Mouse (Mus musculus) brown adipose tissue, adult 24 weeks (tissue): ENCODE data around the gene Usp51. TPM values are rescaled to one million over a fixed set of nuclear protein-coding genes. Genes with fewer than 3 reads are reported as not detected.
A peak's percentile ranks its signal among the peaks of the same experiment; 100 is the strongest.
"Not testable (repeated sequence)": the region's sequence is repeated elsewhere in the genome, so short reads cannot be mapped to it uniquely, and the experiment has no call there.

Experiments used
- H3K27ac ChIP-seq: fragments of 200-500 bp; replicated peaks from 2 replicates; pipeline ENCODE4 v1.5.1; 2012; ENCODE audit warnings: low read depth, mild to moderate bottlenecking, low read length
- H3K4me1 ChIP-seq: fragments of 200-500 bp; 2 replicates; pipeline ENCODE4 v1.6.1; 2012; ENCODE audit warnings: low read length, mixed read lengths; ENCODE audit not compliant: control insufficient read depth, insufficient read depth, insufficient read length
- H3K4me3 ChIP-seq: fragments of 200-500 bp; 2 replicates; pipeline ENCODE4 v1.5.1; 2012; ENCODE audit warnings: low read depth, mild to moderate bottlenecking, low read length, moderate library complexity; ENCODE audit not compliant: insufficient read depth
- polyA plus RNA-seq: library from polyadenylated mRNA; stranded (reverse); fragments of >200 nt; gene quantifications from 2 replicates; pipeline ENCODE4 v1.2.4, GENCODE M21; 2012; ENCODE audit not compliant: missing spikeins, insufficient read depth, insufficient read length

The Usp51 gene
- not detected in 2 replicates for polyA plus RNA-seq

- Histone ChIP-seq H3K4me1 (no peaks in the 10 kb centered on the region), H3K4me3 (peak within 1 kb of the TSS; percentile 80), H3K27ac (no peak within 1 kb of the TSS)
These were observed at the start of gene Usp51 for GRCm38 (mm10) chrX:153006387-153006841. Gene Usp51 (plus strand): TSS chrX:153006469.

- no peak overlapping the region for H3K4me3 ChIP-seq
- H3K27ac ChIP-seq = no peak overlapping the region
- no peaks in the 10 kb centered on the region for H3K4me1 ChIP-seq
These were observed 36.7 kb upstream of the Usp51 start for GRCm38 (mm10) chrX:152969606-152970005.

- H3K4me3 ChIP-seq, H3K27ac ChIP-seq, H3K4me1 ChIP-seq: not testable (repeated sequence)
These were observed 32.6 kb upstream of the Usp51 start for GRCm38 (mm10) chrX:152973476-152974203.

DNA sequence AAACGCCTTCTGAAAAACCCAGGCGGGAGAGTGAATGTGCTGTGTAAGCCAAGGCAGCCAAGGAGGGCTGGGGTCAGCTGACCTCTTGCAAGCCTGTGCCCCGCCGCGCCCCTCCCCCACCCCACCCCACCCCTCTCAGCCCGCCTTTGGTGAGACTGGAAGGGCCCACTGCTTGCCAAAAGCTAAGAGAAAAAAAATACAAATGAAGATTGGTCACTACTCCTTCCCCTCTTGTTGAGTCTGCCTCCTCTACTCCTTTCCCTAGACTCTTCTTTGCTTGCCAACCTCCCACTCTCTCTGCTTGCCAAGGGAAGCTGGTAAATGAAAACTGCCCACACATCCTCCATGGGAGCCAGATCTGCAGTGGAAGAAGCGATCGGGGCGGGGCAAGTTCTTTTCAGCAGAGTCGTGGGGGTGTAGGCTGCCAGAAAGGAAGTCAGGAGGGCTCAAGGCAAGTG is 32.0 kb upstream of the Usp51 start:
- H3K4me1 ChIP-seq = no peaks in the 10 kb centered on the region
- H3K4me3 ChIP-seq = no peak overlapping the region
- no peak overlapping the region for H3K27ac ChIP-seq

DNA sequence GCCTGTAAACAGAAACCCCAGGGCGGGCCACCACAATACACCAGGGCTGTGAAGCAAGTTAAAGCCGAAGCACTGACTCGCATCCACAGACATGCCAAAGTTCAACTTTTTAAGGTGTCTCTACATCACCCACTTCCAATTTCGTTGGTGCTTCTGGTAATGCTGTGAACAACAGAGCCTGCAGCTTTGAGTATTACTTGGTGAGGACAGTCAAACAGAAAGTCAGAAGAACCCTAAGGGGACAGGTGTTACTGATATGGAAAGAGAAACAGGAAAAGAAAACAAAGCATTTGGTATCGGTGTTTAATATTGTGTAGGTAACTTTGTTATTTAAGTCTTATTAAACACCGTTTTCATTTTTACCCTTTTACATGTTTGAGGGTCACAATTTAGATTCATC is 29.7 kb upstream of the Usp51 start:
- H3K4me1 ChIP-seq = no peaks in the 10 kb centered on the region
- no peak overlapping the region for H3K4me3 ChIP-seq
- no peak overlapping the region for H3K27ac ChIP-seq

- H3K4me1 ChIP-seq = no peaks in the 10 kb centered on the region
- no peak overlapping the region for H3K4me3 ChIP-seq
- H3K27ac ChIP-seq = no peak overlapping the region
These were observed 21.3 kb upstream of the Usp51 start for GRCm38 (mm10) chrX:152985009-152985408.

GRCm38 (mm10) chrX:152989852-152990251 is 16.4 kb upstream of the Usp51 start:
- H3K27ac ChIP-seq, H3K4me3 ChIP-seq, H3K4me1 ChIP-seq: not testable (repeated sequence)

GRCm38 (mm10) chrX:152996105-152996504 is 10.2 kb upstream of the Usp51 start:
- not testable (repeated sequence) for H3K27ac ChIP-seq, H3K4me1 ChIP-seq, H3K4me3 ChIP-seq

DNA sequence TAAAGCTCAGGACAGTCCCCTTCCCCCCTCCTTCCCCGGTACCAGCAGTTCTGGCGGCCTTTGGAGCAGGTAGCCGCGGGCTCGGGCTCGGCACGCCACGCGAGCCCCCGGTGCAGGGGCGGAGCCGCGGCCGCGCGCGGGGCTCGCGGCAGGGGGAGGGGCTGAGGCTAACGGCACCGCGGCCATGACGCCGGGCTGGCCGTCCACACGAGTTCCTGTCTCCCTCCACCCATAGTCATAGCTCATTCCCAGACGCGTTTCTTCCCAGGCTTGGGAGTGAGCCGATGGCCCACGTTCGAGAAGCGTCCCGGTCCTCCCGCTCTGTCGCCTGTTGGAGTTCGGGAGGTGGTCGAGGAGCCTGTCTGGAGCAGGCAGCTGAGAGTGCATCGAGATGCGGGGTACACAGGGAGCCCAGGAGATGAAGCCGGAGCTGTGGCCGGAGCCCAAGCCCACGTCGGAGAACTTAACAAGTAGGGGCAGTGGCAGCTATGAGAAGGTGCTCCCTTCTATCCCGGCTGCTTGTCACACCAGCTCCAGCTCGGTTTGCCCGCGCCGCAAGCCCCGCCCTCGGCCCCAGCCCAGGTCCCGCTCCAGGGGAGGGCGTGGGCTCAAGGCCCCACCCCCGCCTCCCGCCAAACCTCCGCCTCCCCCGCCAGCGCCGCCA is 884 bp downstream of the Usp51 start:
- H3K27ac ChIP-seq = no peak overlapping the region
- no peaks in the 10 kb centered on the region for H3K4me1 ChIP-seq
- H3K4me3 ChIP-seq = peak overlapping the region; percentile 80

DNA sequence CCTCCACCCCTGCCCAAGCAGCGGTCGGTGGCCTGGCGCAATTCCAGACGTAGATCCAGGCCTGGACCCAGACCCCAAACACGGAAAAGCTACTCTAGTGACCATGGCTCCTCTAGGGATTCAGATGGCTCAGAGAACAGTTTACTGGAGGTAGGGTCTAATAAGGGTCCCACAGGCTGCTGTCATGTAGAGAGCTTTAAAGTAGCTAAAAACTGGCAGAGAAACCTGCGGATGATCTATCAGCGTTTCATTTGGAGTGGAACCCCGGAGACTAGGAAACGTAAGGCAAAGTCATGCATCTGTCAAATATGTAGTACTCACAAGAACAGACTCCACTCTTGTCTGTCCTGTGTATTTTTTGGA is 1.4 kb downstream of the Usp51 start:
- Histone ChIP-seq H3K4me3 (peak overlapping the region; percentile 45), H3K4me1 (no peaks in the 10 kb centered on the region), H3K27ac (no peak overlapping the region)

DNA sequence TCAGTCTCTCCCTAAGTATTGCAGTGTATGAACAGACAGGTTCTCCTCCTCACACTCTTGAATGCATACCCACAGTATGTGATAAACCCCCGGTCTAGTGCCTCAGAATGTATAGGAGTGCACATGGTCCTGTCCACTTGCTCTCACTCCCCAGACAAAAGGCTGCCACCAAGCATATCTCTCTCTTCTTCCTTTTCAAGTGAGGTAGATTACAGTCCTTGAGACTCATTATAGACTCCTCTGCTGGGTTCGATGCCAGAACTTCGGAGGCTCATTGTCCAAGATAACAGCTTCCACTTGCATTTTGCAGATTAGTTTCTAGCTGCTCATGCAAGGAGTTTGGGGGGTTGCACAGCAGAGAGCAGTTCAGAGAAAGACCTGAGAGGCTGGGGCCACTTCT is 19.0 kb downstream of the Usp51 start:
- not testable (repeated sequence) for H3K27ac ChIP-seq, H3K4me3 ChIP-seq, H3K4me1 ChIP-seq

- H3K4me1 ChIP-seq, H3K4me3 ChIP-seq, H3K27ac ChIP-seq: not testable (repeated sequence)
These were observed 19.4 kb downstream of the Usp51 start for GRCm38 (mm10) chrX:153025709-153026108.

DNA sequence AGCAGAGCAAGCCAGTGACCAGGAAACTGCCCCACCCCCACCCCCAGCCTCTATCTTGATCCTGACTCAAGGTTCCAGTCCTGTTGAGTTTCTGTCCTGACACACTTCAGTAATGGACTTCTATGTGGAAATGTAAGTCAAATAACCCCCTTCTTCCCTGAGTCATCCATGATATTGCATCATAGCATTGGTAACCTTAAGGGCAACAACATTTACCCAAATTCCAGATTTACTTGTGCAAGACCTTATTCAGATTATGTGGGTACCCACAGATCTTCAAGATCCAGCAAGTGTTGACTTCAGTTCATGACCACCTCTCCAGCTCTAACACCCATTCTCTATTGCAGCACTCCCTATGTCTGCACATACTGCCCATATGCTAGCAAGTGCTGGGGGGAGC is 25.3 kb downstream of the Usp51 start:
- H3K4me3 ChIP-seq = not testable (repeated sequence)

GRCm38 (mm10) chrX:153037087-153037971 is 31.1 kb downstream of the Usp51 start, which contains the start of gene Mageh1:
Gene Mageh1 (minus strand): TSS chrX:153037575.
- Histone ChIP-seq H3K4me3 (peak within 1 kb of the TSS; percentile 71), H3K4me1 (no peaks in the 10 kb centered on the region), H3K27ac (no peak within 1 kb of the TSS)

More for the DNA sequence above, 25.3 kb downstream of the Usp51 start:
- H3K4me1 ChIP-seq, H3K27ac ChIP-seq: not testable (repeated sequence)
